Mouse (Mus musculus): ENCODE measurements around the gene Slc25a39. TPM values are rescaled to one million over a fixed set of nuclear protein-coding genes. Genes with fewer than 3 reads are reported as not detected.
A peak's percentile ranks its signal among the peaks of the same experiment; 100 is the strongest.

The Slc25a39 gene
- total and polyA plus RNA-seq, 3 experiments, result 108 to 226 (median 199) TPM

DNA sequence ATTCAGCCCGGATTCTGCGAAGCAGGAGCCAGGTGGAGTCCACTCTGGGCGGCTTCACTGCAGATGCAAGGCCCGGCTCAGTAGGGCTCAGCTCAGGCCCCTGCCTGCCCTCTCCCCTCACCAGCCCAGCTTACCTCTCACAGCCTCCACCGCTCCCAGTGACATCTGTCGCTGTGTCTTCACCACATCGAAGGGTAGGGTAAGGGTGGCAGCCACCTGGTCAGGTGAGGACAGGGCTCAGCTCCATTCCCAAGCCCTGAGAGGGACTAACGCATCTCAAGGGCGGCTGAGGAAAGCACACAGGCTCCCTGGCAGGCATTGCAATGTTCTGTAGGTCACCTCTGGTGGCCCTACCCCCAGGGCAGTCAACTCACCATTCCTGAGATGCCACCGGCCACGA lies 4.1 kb downstream of the Slc25a39 start:
- no peak overlapping the region for H3K9ac ChIP-seq (ENCODE audit: insufficient read depth, low read depth)
- no peaks in the 10 kb centered on the region for H3K27me3 ChIP-seq (replicated peaks)
- no peak for TF ChIP-seq ZMIZ1 (IDR thresholded peaks at IDR 0.05; ENCODE audit: low read depth, low read length)
- TF ChIP-seq MAFK (IDR thresholded peaks at IDR 0.05; ENCODE audit: insufficient replicate concordance, low read length), result no peak
- no peak for TF ChIP-seq NRF1 (IDR thresholded peaks at IDR 0.05; ENCODE audit: low read depth, low read length)
- no peak overlapping the region for H3K4me2 ChIP-seq (ENCODE audit: insufficient read depth, low read depth, poor library complexity, severe bottlenecking)
- H3K9me3 ChIP-seq (replicated peaks; ENCODE audit: low read length), result no peaks in the 10 kb centered on the region
- in situ Hi-C loops (cut with MboI; ENCODE audit: low pct_ligation_motif_present, low pct_unique_long_range_greater_than_20kb, low sequenced_read_pairs) (no loop called here), dilution Hi-C loops (cut with MboI; ENCODE audit: extremely low pct_ligation_motif_present, extremely low pct_unique_long_range_greater_than_20kb, low sequenced_read_pairs) (loop anchor here (25.0 kb wide), 1 partner anchor 91 kb away; the partner anchor contains the start of gene Ubtf)
- no peak overlapping the region for H3K4me3 ChIP-seq (replicated peaks in 1 of 3; ENCODE audit: low read depth in 2 of 3, low read length in 2 of 3, poor library complexity in 1 of 3)
- peaks cover 12% of the 10 kb centered on the region for H3K79me2 ChIP-seq (replicated peaks; ENCODE audit: control insufficient read depth, extremely low read depth, insufficient read depth, poor library complexity, severe bottlenecking)
- H3K27ac ChIP-seq (ENCODE audit: insufficient read depth, low read depth), result no peak overlapping the region
- peaks cover 8 to 29% of the 10 kb centered on the region in 2 experiments for H3K4me1 ChIP-seq (ENCODE audit: control insufficient read depth in 1 of 2, insufficient read depth in 2 of 2)
- no peak for DNase-seq (ENCODE audit: extremely low read depth)
- peaks cover 46 to 64% of the 10 kb centered on the region in 2 experiments for H3K36me3 ChIP-seq (replicated peaks in 1 of 2; ENCODE audit: control insufficient read depth in 1 of 2, insufficient read depth in 1 of 2, low read length in 1 of 2)

DNA sequence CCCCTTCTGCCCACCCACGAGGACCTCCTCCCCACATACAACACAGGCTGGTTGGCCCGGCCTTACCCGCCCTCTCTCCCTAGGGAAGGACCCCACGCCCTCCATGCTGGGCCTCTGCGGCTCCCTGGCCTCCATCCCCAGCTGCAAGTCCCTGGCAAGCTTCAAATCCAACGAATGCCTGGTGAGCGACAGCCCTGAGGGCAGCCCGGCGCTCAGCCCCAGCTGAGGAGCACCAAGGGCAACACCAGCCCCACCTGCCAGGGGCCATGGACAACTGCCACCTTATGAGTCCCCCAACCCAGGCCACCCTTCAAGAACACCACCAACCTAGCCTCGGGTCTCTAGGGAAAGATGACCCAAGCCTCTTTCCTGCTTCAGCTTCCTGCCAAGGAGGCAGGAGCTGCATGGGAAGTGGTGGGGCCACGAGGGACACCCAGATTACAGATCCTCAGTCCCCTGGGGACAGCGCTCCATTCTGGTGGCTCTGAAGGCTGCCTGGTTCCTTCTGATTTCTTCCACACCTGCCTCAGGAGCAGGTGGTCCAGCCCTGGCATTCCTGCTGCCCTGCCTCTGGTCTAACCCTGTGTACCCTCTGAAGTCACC lies 5.7 kb downstream of the Slc25a39 start:
- peaks cover 8 to 29% of the 10 kb centered on the region in 2 experiments for H3K4me1 ChIP-seq (ENCODE audit: control insufficient read depth in 1 of 2, insufficient read depth in 2 of 2)
- no peak overlapping the region for H3K4me3 ChIP-seq (replicated peaks in 1 of 3; ENCODE audit: low read depth in 2 of 3, low read length in 2 of 3, poor library complexity in 1 of 3)
- in situ Hi-C loops (cut with MboI; ENCODE audit: low pct_ligation_motif_present, low pct_unique_long_range_greater_than_20kb, low sequenced_read_pairs) (no loop called here), dilution Hi-C loops (cut with MboI; ENCODE audit: extremely low pct_ligation_motif_present, extremely low pct_unique_long_range_greater_than_20kb, low sequenced_read_pairs) (loop anchor here (25.0 kb wide), 1 partner anchor 90 kb away; the partner anchor contains the start of gene Ubtf)
- H3K36me3 ChIP-seq (replicated peaks in 1 of 2; ENCODE audit: control insufficient read depth in 1 of 2, insufficient read depth in 1 of 2, low read length in 1 of 2), result peaks cover 46 to 64% of the 10 kb centered on the region in 2 experiments
- peaks cover under 1% of the 10 kb centered on the region for H3K27me3 ChIP-seq (replicated peaks)
- H3K9me3 ChIP-seq (replicated peaks; ENCODE audit: low read length), result no peaks in the 10 kb centered on the region
- no peak overlapping the region for H3K4me2 ChIP-seq (ENCODE audit: insufficient read depth, low read depth, poor library complexity, severe bottlenecking)
- H3K9ac ChIP-seq (ENCODE audit: insufficient read depth, low read depth), result no peak overlapping the region
- TF ChIP-seq NELFE (IDR thresholded peaks at IDR 0.05; ENCODE audit: low read depth, low read length) (no peak), POLR2A (IDR thresholded peaks at IDR 0.05; ENCODE audit: low read depth, low read length) (peak; percentile 26; the same call in 1 of the 2 replicates)
- DNase-seq (ENCODE audit: extremely low read depth), result no peak
- peaks cover 12% of the 10 kb centered on the region for H3K79me2 ChIP-seq (replicated peaks; ENCODE audit: control insufficient read depth, extremely low read depth, insufficient read depth, poor library complexity, severe bottlenecking)
- H3K27ac ChIP-seq (ENCODE audit: insufficient read depth, low read depth), result no peak overlapping the region

DNA sequence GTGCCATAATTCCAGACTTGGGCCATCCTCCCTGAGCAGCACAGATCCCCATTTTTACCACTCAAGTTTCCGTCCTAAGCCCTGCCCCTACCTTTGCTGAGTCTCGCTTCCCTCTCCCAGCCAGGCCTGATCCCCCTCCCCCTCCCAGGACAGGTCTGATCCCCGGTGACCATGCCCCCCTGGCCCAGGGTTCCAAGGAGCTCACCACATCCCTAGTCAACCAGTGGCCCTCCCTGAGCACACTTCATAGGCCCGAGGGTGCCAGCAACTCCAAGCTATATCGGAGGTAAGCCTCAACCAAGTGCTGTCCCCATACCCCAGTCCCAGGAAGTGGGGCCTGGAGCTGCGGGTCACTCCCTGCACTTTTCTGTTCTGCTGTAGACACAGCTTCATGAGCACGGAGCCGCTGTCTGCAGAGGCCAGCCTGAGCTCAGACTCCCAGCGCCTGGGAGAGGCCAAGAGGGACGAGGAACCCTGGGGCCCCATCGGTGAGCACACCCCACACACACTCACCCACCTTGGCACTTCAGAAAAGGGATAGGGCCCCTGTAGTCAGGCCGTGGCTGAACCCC lies 7.1 kb downstream of the Slc25a39 start:
- H3K79me2 ChIP-seq (replicated peaks; ENCODE audit: control insufficient read depth, extremely low read depth, insufficient read depth, poor library complexity, severe bottlenecking), result 0 out of 2 replicates have a peak, but pooled peaks cover under 1% of the 10 kb centered on the region
- H3K9ac ChIP-seq (ENCODE audit: insufficient read depth, low read depth), result no peak overlapping the region
- peaks cover 43 to 58% of the 10 kb centered on the region in 2 experiments for H3K36me3 ChIP-seq (replicated peaks in 1 of 2; ENCODE audit: control insufficient read depth in 1 of 2, insufficient read depth in 1 of 2, low read length in 1 of 2)
- dilution Hi-C loops (cut with MboI; ENCODE audit: extremely low pct_ligation_motif_present, extremely low pct_unique_long_range_greater_than_20kb, low sequenced_read_pairs), result loop anchor here (25.0 kb wide), 1 partner anchor 88 kb away; the partner anchor contains the start of gene Ubtf
- no peak overlapping the region for H3K4me3 ChIP-seq (replicated peaks in 1 of 3; ENCODE audit: low read depth in 2 of 3, low read length in 2 of 3, poor library complexity in 1 of 3)
- in situ Hi-C loops (cut with MboI; ENCODE audit: low pct_ligation_motif_present, low pct_unique_long_range_greater_than_20kb, low sequenced_read_pairs), result no loop called here
- peaks cover 4 to 19% of the 10 kb centered on the region in 2 experiments for H3K4me1 ChIP-seq (ENCODE audit: control insufficient read depth in 1 of 2, insufficient read depth in 2 of 2)
- H3K27me3 ChIP-seq (replicated peaks), result peaks cover 14% of the 10 kb centered on the region
- no peaks in the 10 kb centered on the region for H3K9me3 ChIP-seq (replicated peaks; ENCODE audit: low read length)
- TF ChIP-seq CHD2 (IDR thresholded peaks at IDR 0.05; ENCODE audit: low read length) (0 out of 2 replicates have a peak, but pooled peaks have one; percentile 24), MXI1 (IDR thresholded peaks at IDR 0.05; ENCODE audit: low read depth, low read length) (no peak), ELF1 (IDR thresholded peaks at IDR 0.05; ENCODE audit: low read depth, low read length) (no peak)
- DNase-seq (ENCODE audit: extremely low read depth), result no peak
- no peak overlapping the region for H3K4me2 ChIP-seq (ENCODE audit: insufficient read depth, low read depth, poor library complexity, severe bottlenecking)
- no peak overlapping the region for H3K27ac ChIP-seq (ENCODE audit: insufficient read depth, low read depth)

All from CH12.LX (cell line).